Mouse (Mus musculus) megakaryocyte, embryonic 14.5 days (primary cell): ENCODE data around the gene Arhgef19.

Experiments
- FLI1 ChIP-seq: IDR thresholded peaks from 2 replicates; pipeline ENCODE4 v1.6.1; 2012; ENCODE audit warnings: low read length, inconsistent platforms, mixed read lengths
- GATA1 ChIP-seq: IDR thresholded peaks from 3 replicates; pipeline ENCODE4 v1.6.1; 2012; ENCODE audit warnings: mixed read lengths, low read length, inconsistent platforms, borderline replicate concordance

DNA sequence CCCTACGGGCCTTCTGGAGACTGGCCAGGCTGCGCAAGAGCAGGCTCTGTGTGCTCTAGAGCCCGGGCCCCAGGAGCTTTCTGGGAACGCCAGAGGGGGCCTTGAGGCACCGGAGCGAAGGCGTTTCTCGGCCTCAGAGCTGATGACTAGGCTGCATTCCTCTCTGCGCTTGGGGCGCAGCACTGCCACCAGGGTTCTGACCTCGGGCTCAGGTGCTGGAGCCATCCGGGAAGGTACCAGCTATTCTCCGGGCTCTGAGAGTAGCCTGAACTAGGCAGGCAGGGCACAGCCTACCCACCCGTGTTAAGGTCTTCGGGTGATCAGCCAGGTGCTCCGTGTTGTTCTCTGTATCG lies 7.7 kb downstream of the Arhgef19 start:
- no peak for TF ChIP-seq GATA1
- no peak for TF ChIP-seq FLI1
